Mouse (Mus musculus) olfactory bulb, adult 2 months (tissue): ENCODE results near the gene Med24.

Experiments used
- CTCF ChIP-seq: fragments of 200-500 bp; IDR thresholded peaks from 2 replicates; pipeline ENCODE4 v1.5.1; 2012; ENCODE audit warnings: low read depth, mild to moderate bottlenecking, low read length, moderate library complexity; ENCODE audit not compliant: insufficient read depth
- POLR2A ChIP-seq: fragments of 200-500 bp; IDR thresholded peaks from 2 replicates; pipeline ENCODE4 v1.6.1; 2012; ENCODE audit warnings: mild to moderate bottlenecking, low read depth, low read length, moderate library complexity; ENCODE audit not compliant: insufficient read depth

DNA sequence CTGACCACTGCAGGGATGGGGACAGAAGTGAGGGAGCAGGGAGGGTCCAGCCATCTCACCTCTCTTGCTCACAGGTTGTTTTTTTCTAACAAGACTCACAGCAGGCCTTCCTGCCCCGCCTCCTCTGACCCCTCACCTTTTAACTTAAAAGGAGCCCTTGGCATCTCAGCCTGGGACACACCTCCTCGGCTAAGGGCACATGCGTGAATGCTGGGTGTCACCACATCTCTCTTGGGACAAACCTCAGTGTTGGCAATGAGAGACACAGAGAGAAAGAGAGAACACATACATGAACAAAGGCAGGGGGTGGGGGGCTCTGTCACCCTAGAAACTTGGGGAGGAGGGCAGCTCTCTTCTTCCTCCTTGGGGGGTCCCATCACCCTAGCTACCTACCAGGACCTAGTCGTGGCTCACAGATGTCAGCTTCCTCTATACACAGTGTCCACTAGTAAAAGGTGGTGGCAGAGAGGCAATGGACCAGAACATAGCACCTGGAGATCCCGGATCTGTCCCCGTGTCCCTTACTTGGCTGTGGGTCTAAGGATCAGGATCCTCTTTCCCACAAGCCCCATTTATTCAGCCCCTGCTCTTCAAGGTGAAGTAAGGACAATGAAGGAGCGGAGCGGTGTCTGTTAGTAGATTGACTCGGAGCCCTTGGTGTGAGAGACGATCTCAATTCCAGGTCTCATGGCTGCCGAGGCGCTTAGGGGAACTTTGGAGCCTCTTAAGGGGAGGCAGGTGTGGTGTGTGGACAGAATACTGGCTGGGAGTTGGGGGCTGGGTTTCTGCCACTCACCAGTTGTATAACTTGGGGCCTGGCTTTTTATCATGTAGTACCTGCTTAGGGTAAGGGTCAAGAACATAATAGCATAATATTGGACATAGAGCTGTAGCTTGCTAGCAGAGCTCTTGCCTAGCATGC lies 17.0 kb upstream of the Med24 start:
- TF ChIP-seq POLR2A (no peak), CTCF (no peak)
